Mouse (Mus musculus): ENCODE results near the gene Krtap12-1.
"Not testable (repeated sequence)": the region's sequence is repeated elsewhere in the genome, so short reads cannot be mapped to it uniquely, and the experiment has no call there.

The Krtap12-1 gene

DNA sequence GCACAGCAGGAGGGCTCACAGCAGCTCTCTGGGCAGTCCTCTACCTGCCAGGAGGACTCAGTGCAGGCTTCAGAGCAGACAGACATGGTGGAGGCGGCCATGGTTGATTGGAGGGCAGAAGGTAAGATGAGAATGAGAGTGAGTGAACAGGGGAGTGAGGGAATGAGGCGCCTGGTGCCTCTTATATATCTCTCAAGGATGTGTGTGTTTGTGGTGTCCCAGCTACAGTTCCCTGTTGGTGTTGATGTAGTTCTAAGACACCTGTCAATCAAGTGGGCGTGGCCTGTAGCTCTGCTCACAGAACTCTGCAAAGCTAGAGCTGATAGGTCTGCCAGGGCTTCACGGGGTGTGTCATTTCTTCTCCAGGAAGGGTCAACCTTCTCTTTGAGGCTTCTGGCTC lies 23.3 kb upstream of the Krtap12-1 start, which contains the start of gene Gm9508:
Gene Gm9508, minus strand, starts transcription at position 101 of the 400 bp plus-strand sequence.
- Histone ChIP-seq H3K4me1 (replicated peaks; ENCODE audit: low read depth, low read length) (peaks cover 6% of the 10 kb centered on the region; the same call in 1 of the 2 replicates), H3K4me3 (replicated peaks; ENCODE audit: low read length) (no peak within 1 kb of the TSS), H3K27me3 (ENCODE audit: insufficient read depth, low read length) (no peaks in the 10 kb centered on the region), H3K36me3 (ENCODE audit: insufficient read depth, low read length) (no peaks in the 10 kb centered on the region), H3K9me3 (ENCODE audit: low read length) (0 out of 2 replicates have a peak, but pooled peaks cover under 1% of the 10 kb centered on the region)
- no peak for TF ChIP-seq CTCF (conservative IDR thresholded peaks at IDR 0.05; ENCODE audit: low read length)
- TF ChIP-seq NANOG (IDR thresholded peaks at IDR 0.05; ENCODE audit: borderline replicate concordance, low read length), result no peak
- no peak for TF ChIP-seq POU5F1 (IDR thresholded peaks at IDR 0.05; ENCODE audit: borderline replicate concordance, low read length)

DNA sequence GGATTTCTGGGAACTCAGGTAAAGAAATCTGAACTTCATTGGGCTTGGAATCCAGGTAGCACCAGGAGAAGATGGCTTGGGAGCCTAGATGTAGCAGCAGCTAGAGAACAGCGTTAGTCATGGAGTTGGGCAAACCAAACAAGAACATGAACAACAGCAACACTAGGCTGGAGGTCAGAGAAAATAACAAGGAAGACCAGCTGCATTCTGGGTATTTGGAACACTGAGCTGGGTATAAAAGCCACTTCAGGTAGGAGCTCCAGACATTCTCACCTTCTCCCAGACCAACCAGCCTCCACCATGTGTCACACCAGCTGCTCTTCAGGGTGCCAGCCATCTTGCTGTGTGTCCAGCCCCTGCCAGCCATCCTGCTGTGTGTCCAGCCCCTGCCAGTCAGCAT lies 14.1 kb upstream of the Krtap12-1 start, which contains the start of gene Gm10272:
Gene Gm10272, plus strand, starts transcription at position 301 of the 400 bp plus-strand sequence.
- H3K36me3 ChIP-seq (ENCODE audit: insufficient read depth, low read length), result no peaks in the 10 kb centered on the region
- H3K9me3 ChIP-seq (ENCODE audit: low read length), result peaks cover 33% of the 10 kb centered on the region
- H3K4me1 ChIP-seq (replicated peaks; ENCODE audit: low read depth, low read length), result no peaks in the 10 kb centered on the region
- H3K4me3 ChIP-seq (replicated peaks; ENCODE audit: low read length), result no peak within 1 kb of the TSS
- H3K27me3 ChIP-seq (ENCODE audit: insufficient read depth, low read length), result no peaks in the 10 kb centered on the region
- TF ChIP-seq POU5F1 (IDR thresholded peaks at IDR 0.05; ENCODE audit: borderline replicate concordance, low read length), result no peak
- no peak for TF ChIP-seq CTCF (conservative IDR thresholded peaks at IDR 0.05; ENCODE audit: low read length)
- no peak for TF ChIP-seq NANOG (IDR thresholded peaks at IDR 0.05; ENCODE audit: borderline replicate concordance, low read length)

DNA sequence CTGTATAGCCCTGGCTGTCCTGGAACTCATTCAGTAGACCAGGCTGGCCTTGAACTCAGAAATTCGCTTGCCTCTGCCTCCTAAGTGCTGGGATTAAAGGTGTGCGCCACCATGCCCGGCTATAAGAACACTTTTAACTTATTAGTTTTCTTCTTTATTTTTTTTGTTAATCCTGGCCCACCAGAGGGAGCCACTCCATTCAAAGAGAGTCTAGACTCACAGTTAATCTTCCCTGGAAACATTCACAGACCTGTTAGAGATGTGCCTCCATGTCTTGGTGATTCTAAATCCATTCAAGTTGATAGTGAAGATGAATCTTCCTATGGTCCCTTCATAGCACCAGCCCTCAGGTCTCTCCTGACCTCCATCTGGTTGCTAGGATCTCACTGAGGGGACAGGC lies 10.6 kb upstream of the Krtap12-1 start:
- Histone ChIP-seq H3K36me3 (ENCODE audit: insufficient read depth, low read length) (no peaks in the 10 kb centered on the region), H3K9me3 (ENCODE audit: low read length) (peaks cover 19% of the 10 kb centered on the region), H3K4me3 (replicated peaks; ENCODE audit: low read length) (no peak overlapping the region), H3K4me1 (replicated peaks; ENCODE audit: low read depth, low read length) (no peaks in the 10 kb centered on the region), H3K27me3 (ENCODE audit: insufficient read depth, low read length) (no peaks in the 10 kb centered on the region)
- TF ChIP-seq NANOG (IDR thresholded peaks at IDR 0.05; ENCODE audit: borderline replicate concordance, low read length) (no peak), CTCF (conservative IDR thresholded peaks at IDR 0.05; ENCODE audit: low read length) (no peak), POU5F1 (IDR thresholded peaks at IDR 0.05; ENCODE audit: borderline replicate concordance, low read length) (no peak)

DNA sequence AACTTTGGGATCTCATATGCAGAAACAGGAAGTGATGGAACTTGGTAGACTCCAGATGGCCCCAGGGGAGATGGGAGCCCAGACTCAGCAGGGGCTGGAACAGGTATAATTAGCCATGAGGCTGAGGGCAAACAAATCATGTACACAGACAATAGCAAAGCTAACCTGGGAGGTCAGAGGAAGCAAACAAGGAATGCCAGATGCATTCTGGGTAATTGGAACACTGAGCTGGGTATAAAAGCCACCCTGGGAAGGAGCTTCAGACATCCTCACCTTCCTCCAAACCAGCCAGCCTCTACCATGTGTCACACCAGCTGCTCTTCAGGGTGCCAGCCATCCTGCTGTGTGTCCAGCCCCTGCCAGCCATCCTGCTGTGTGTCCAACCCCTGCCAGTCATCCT lies 9.2 kb upstream of the Krtap12-1 start, which contains the start of gene Gm10024:
Gene Gm10024, plus strand, starts transcription at position 301 of the 400 bp plus-strand sequence.
- H3K27me3 ChIP-seq (ENCODE audit: insufficient read depth, low read length); H3K4me1 ChIP-seq (replicated peaks; ENCODE audit: low read depth, low read length); H3K4me3 ChIP-seq (replicated peaks; ENCODE audit: low read length); H3K9me3 ChIP-seq (ENCODE audit: low read length); H3K36me3 ChIP-seq (ENCODE audit: insufficient read depth, low read length): not testable (repeated sequence)

DNA sequence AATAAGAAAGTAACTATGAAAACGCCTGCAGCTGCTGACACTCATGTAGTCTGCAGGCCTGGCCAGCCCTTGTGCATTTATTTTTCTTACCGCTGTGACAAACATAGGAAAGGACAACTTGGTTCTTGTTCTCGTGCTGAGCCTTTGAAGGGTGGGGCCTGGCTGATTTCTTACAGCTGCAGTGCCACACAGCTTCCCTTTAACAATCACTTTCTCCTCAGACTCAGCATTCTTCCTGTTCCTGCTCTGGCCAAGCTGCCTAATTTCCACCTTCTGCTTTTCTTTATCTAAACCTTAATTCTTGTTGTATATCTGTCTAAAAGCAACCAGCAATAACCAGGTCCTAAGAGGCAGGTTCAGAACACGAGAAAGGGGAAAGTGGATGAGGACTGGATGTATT lies 6.7 kb upstream of the Krtap12-1 start:
- Histone ChIP-seq H3K27me3 (ENCODE audit: insufficient read depth, low read length) (no peaks in the 10 kb centered on the region), H3K4me1 (replicated peaks; ENCODE audit: low read depth, low read length) (no peaks in the 10 kb centered on the region), H3K36me3 (ENCODE audit: insufficient read depth, low read length) (no peaks in the 10 kb centered on the region), H3K4me3 (replicated peaks; ENCODE audit: low read length) (no peak overlapping the region), H3K9me3 (ENCODE audit: low read length) (peaks cover 4% of the 10 kb centered on the region; the same call in 1 of the 2 replicates)
- TF ChIP-seq NANOG (IDR thresholded peaks at IDR 0.05; ENCODE audit: borderline replicate concordance, low read length), result no peak

DNA sequence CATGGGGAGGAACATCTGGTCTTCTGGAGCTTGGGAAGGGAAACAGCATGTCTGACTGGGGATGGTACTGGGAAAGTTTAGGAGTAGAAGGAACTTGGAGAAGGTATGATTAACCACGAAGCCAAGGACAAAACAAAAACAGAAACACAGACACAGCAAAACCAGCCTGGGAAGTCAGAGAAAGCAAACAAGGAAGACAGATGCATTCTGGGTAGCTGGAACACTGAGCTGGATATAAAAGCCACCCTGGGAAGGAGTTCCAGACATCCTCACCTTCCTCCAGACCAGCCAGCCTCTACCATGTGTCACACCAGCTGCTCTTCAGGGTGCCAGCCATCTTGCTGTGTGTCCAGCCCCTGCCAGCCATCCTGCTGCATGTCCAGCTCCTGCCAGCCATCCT lies 4.9 kb upstream of the Krtap12-1 start, which contains the start of gene Gm10142:
Gene Gm10142, plus strand, starts transcription at position 301 of the 400 bp plus-strand sequence.
- no peaks in the 10 kb centered on the region for H3K27me3 ChIP-seq (ENCODE audit: insufficient read depth, low read length)
- no peak within 1 kb of the TSS for H3K4me3 ChIP-seq (replicated peaks; ENCODE audit: low read length)
- no peaks in the 10 kb centered on the region for H3K36me3 ChIP-seq (ENCODE audit: insufficient read depth, low read length)
- no peak for TF ChIP-seq CTCF (conservative IDR thresholded peaks at IDR 0.05; ENCODE audit: low read length)
- no peak for TF ChIP-seq POU5F1 (IDR thresholded peaks at IDR 0.05; ENCODE audit: borderline replicate concordance, low read length)
- TF ChIP-seq NANOG (IDR thresholded peaks at IDR 0.05; ENCODE audit: borderline replicate concordance, low read length), result no peak
- H3K4me1 ChIP-seq (replicated peaks; ENCODE audit: low read depth, low read length), result no peaks in the 10 kb centered on the region
- peaks cover 8% of the 10 kb centered on the region; the same call in 1 of the 2 replicates for H3K9me3 ChIP-seq (ENCODE audit: low read length)

DNA sequence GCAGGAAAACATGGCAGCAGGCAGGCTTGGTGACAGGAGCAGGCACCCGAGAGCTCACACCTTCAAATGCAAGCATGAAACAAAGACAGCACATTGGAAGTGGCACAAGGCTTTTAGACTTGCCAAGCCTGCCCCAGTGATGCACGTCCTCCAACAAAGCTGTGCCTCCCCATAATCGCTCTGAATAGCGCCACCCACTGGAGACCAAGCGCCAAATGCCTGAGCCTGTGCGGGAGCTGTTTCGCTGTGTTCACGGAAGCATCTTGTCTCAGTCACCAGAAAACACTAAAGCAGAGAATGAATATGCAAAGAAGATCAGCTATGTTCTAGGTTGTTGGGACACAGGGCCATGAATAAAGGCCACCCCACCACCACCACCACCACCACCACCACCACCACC lies 4.5 kb downstream of the Krtap12-1 start:
- no peaks in the 10 kb centered on the region for H3K36me3 ChIP-seq (ENCODE audit: insufficient read depth, low read length)
- no peaks in the 10 kb centered on the region for H3K4me1 ChIP-seq (replicated peaks; ENCODE audit: low read depth, low read length)
- no peaks in the 10 kb centered on the region for H3K27me3 ChIP-seq (ENCODE audit: insufficient read depth, low read length)
- H3K4me3 ChIP-seq (replicated peaks; ENCODE audit: low read length), result no peak overlapping the region
- no peak for TF ChIP-seq NANOG (IDR thresholded peaks at IDR 0.05; ENCODE audit: borderline replicate concordance, low read length)
- peak; percentile 62 for TF ChIP-seq CTCF (conservative IDR thresholded peaks at IDR 0.05; ENCODE audit: low read length)
- peaks cover 6% of the 10 kb centered on the region; the same call in 1 of the 2 replicates for H3K9me3 ChIP-seq (ENCODE audit: low read length)

DNA sequence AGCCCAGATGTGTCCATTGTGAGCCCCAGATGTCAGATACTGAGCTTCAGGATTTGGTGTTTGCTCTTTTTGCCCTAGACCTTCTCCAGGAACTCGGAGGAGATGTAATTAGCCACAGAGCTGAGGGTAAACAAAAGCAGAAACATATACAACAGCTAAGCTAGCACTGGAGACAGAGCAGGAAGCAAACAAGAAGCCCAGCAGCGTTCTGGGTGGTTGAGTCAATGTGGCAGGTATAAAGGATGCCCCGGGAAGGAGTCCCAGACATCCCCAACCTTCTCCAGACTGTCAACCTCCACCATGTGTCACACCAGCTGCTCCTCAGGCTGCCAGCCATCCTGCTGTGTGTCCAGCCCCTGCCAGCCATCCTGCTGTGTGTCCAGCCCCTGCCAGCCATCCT lies 5.8 kb downstream of the Krtap12-1 start, which contains the start of gene Gm10100:
Gene Gm10100, plus strand, starts transcription at position 301 of the 400 bp plus-strand sequence.
- H3K9me3 ChIP-seq (ENCODE audit: low read length), result no peaks in the 10 kb centered on the region
- TF ChIP-seq NANOG (IDR thresholded peaks at IDR 0.05; ENCODE audit: borderline replicate concordance, low read length) (no peak), CTCF (conservative IDR thresholded peaks at IDR 0.05; ENCODE audit: low read length) (no peak), POU5F1 (IDR thresholded peaks at IDR 0.05; ENCODE audit: borderline replicate concordance, low read length) (no peak)
- no peaks in the 10 kb centered on the region for H3K4me1 ChIP-seq (replicated peaks; ENCODE audit: low read depth, low read length)
- H3K36me3 ChIP-seq (ENCODE audit: insufficient read depth, low read length), result no peaks in the 10 kb centered on the region
- H3K4me3 ChIP-seq (replicated peaks; ENCODE audit: low read length), result no peak within 1 kb of the TSS
- no peaks in the 10 kb centered on the region for H3K27me3 ChIP-seq (ENCODE audit: insufficient read depth, low read length)

DNA sequence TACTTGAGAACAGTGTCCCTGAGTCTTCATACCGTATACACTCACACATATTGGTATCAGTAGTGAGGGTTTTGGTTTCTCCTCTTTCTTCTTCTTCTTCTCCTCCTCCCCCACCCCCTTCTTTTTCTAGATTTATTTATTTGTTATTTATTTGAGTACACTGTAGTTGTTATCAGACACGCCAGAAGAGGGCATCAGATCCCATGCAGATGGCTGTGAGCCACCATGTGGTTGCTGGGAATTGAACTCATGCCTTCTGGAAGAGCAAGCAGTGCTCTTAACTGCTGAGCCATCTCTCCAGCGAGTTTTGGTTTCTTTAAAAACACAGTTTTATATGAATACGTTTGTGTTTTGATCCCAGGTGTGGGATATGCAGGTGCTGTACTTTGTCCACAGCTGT lies 7.9 kb downstream of the Krtap12-1 start:
- TF ChIP-seq CTCF (conservative IDR thresholded peaks at IDR 0.05; ENCODE audit: low read length), result no peak
- no peak for TF ChIP-seq POU5F1 (IDR thresholded peaks at IDR 0.05; ENCODE audit: borderline replicate concordance, low read length)
- TF ChIP-seq NANOG (IDR thresholded peaks at IDR 0.05; ENCODE audit: borderline replicate concordance, low read length), result no peak

More for the DNA sequence above, 7.9 kb downstream of the Krtap12-1 start:
- Histone ChIP-seq H3K4me3 (replicated peaks; ENCODE audit: low read length) (no peak overlapping the region), H3K4me1 (replicated peaks; ENCODE audit: low read depth, low read length) (no peaks in the 10 kb centered on the region), H3K9me3 (ENCODE audit: low read length) (no peaks in the 10 kb centered on the region), H3K27me3 (ENCODE audit: insufficient read depth, low read length) (no peaks in the 10 kb centered on the region), H3K36me3 (ENCODE audit: insufficient read depth, low read length) (no peaks in the 10 kb centered on the region)
